Mouse (Mus musculus) gastrocnemius, postnatal 10 days (tissue): ENCODE measurements around the gene Prdm2. TPM values are rescaled to one million over a fixed set of nuclear protein-coding genes. Genes with fewer than 3 reads are reported as not detected.
A peak's percentile ranks its signal among the peaks of the same experiment; 100 is the strongest.

Experiments used
- DNase-seq: peaks from one replicate; pipeline ENCODE4 v3.0.0; 2021; ENCODE audit warnings: mixed read lengths
- microRNA-seq, 2 experiments: library from miRNA; unstranded; fragments of <30 nt; microRNA quantifications; one replicate each; pipeline ENCODE4 v1.2.0; 2021
- total RNA-seq, 2 experiments: library from RNA; stranded (reverse); gene quantifications; 2 replicates each; pipeline ENCODE4 v1.2.3; 2021

Gene Prdm2
- total RNA-seq, 2 experiments from 2014 or later = 20.4 to 25.9 TPM

DNA sequence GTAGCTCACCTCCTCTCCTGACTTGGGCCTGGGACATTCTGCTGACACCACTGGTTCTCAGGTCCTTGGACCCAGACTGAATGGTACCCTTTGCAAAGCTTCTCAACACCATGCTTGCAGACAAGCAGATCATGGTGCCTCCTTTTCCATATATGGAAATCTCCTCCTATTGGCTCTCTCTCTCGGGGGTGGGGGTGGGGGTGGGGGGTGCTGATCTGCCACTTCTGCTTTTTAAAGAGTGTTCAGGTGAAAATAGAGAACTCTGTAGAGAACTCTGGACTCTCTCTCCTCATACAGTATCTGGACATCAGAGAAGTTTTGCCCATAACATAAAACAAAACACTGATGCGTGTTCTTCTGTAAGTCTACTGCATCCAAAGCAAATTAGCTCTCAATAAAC, 106.2 kb downstream of the Prdm2 start:
- DNase-seq = no peak

DNA sequence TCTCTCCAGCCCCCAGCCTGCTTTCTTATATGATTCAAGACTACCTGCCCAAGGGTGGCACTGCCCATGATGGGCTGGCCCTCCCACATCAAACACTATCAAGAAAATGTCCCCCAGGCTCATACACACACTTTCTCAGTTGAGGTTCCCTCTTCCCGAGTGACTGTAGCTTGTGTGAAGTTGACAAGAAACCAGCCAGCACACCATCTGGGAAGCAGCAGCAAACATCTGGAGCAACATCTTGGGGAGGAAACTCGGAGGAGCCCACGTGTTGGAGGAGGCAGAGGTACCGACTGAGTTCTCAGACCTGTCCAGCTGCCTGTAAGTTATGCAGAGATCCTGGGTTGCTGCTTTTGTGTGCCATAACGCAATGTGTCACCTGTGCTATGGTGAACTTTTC, 108.1 kb downstream of the Prdm2 start:
- no peak for DNase-seq

DNA sequence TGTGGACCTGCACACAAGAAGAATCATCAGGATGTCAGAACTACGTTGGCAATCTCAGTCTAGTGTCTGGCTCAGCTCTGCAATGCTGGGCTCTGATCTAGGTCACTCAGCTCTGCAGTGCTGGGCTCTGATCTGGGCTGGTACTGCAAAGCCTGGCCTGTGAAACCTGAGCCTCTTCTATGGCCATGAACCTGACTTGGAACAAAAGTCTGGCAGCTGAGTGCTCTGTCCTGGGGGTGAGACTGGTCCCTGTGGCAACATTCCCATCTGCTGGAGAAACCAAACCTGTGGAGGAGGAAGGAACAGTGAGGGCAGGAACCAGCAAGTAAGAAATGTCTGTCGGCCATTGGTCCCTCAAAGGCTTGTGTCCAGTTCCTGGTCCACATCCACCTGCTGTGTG, 109.0 kb downstream of the Prdm2 start:
- DNase-seq = no peak

DNA sequence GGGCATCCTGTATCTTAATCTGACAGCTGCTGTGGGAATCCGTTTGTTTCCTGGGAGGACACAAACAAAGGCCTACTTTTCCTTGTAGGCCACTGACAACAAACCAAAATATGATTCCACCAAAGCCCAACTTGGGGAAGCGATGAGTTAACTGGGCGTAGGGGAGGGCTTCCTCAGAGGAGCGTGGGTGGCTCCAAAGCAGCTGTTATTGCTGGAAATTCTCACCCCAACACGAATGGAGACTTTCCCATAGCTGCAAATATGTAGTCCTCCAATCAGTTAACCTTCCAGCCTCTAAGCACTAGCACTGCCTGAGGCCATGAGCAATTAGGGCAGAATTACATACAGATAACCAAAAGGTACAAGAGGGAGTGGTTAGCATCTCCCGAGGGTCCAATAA, 112.6 kb downstream of the Prdm2 start:
- no peak for DNase-seq

DNA sequence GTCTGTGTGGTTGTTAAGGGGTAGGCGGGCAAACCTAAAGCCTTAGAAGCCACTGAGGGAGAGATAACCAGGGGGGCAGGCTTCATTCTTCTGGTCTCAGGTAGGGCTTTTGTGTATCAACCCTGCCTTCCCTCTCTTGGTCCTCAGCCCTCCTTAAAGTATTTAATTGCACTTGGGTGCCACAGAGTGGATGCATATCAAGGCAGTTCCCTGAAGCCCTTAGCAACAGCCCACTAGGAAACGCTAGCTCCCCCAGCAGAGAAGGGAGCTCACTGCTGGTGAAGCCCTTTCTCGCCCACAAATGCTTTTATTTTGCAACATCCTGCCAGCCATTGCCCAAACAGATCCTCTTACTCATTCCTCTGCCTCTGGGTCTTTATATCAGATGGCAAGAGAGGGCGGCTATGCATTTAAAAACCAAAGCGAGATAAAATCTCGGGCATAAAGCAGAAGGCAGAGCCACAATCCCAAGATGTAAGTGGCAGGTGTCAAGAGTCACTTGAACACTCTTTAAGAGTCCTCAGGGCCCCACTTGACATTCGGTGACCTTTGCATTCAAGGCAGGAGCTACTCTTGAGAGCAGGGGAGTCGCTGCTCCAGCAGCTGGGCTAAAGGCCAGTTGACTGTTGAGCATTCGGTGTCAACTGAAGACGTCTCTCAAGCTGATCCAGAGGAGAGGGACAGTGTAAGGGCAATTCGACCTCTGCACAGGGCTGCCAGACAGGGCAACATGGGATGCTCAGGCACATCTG, 113.3 kb downstream of the Prdm2 start:
- no peak for DNase-seq

DNA sequence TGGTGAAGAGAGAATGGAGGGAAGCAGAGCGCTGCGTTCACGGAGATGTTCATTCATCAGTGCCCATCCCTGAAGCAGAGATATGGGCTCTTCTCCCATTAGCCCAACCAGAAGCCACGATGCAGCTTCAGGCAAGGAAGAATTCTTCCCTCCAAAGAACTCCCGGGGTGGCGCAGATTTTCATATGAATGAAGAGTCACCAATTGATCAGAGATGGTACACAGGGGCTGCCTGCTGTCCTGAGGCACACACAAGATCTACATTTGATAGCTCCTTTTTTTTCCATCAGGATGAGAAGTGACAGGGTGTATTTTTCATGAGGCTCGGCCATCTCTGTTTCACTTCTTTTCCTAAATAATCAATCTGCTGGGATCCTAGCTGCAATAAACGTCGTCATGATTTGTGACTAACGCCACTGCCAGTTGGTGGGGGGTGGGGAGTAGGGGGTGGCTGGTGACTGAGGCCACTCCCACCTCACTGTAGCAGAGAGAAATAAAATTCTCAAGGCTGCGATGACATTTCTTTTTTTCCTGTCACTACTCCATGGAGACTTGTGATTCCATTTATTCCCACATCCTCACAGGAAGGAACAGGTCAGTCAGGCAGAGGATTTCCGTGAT, 120.6 kb downstream of the Prdm2 start:
- no peak for DNase-seq

DNA sequence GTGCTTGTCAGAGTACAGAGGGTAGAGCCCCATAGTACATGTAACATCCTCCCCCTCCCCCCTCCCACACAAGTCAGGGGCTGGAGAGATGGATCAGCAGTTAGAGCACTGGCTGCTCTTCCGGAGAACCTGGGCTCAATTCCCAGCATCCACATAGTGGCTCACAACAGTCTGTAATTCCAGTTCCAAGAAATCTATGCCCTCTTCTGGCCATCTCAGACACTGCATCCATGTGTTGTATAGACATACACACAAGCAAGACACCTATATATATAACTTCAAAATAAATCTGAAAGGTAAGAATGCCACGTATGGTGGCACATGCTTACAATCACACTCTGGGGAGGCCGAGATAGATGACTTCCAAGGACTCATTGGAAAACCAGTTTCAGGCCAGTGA, 122.2 kb downstream of the Prdm2 start:
- no peak for DNase-seq

DNA sequence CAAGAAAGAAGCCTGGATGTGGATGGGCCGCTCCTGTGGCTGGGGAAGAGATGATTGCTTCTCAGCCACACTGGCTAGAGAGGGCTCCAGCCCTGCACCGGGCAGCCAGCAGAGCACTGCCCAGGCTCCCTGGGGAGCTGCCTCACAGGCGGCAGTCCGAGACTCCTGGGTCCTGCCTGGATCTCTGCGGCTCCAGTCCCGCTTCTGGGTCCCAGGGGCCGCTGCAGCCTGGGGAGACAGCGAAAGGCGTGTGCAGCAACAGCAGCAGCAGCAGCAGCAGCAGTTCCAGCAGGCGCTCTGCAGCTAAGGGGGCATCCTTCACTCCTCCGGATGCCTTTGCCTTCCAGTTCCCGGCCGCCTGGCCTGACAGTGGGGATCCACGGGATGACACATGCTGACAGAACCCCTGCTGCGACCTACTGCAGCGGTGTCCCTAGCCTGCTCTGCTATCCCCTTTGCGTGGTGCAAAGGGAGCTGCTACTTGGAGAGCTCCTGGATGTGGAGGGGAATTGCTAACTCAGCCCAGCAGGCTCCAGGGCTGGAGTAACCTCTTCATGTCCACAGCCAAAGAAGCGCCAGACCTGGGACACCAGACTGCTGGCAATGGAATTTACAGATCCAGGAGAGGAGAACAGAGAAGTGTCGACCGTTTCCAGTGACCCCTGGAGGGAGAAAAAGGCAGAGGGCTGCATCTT, 138.6 kb downstream of the Prdm2 start:
- DNase-seq = peak; percentile 22

DNA sequence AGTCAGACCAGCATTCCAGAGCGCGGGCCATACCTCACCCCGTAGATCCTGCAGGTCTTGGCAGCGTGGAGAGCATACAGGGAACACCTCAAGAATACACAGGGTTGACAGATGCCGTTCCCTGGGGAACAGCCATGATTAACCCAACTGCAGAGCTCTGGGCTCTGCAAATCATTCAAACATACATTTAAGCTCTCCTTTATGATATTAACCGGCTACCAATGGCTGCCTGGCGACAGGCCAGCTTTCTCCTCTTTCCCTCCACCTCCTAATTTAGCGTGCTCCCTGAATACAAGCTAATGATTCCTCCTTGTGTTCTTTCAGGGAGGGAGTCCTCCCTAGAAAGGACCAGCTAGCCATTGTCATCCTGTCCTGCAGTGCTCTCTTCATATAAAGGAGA, 141.0 kb downstream of the Prdm2 start:
- no peak for DNase-seq

DNA sequence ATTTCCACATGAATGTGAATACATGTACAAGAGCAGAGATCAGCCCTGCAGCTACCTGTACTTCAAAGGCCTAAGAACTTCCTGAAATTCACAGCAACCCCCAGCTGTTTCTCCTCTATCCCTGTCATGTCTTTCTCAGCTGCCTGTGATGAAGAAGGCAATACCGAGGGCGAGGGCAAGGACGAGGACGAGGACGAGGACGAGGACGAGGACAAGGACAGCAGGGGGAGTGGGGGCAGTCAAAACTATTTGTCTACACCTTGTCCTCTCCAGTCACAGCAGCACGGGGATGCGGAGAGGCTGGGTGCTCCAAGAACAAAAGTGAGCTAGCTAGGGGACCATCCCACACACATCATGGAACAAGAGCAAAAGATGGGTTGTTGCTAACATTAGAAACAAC, 145.8 kb downstream of the Prdm2 start:
- DNase-seq = no peak

DNA sequence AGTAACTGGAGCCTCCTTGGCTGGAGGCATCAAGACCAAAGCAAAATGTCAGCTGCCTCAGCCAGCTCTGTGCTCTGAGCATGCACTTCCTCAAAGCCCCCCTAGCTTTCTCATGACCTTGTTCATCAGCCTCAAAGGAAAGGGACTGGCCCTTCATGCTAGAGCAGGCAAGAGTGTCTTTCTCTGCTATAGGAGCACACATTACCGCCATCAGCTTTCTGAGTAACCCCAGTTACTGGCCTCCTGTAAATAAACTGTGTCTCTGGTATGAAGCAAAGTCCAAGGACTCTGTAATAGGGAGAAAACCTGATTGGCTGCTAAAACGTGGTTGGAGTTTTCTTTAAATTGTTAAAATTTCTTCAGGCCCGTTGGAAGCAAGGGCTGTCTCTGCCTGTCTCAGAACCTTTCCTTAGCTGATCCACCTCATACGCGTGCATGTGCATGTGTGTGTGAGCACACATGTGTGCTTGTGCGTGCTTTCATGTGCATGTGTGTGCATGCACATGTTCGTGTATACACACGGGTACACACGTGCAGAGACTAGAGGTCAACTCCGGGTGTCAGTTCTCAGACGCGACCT, 153.9 kb downstream of the Prdm2 start:
- no peak for DNase-seq

Small RNA genes within 50 kb of the gene (microRNA-seq; reads per million reads assigned to microRNA genes)
- 2.9 to 3.5 reads per million in 2 experiments for gene Mir7021

Other genes with a start within 250 kb of the Prdm2 start
- 10 to 100 TPM; 23.1 to 28.3 TPM for gene Pdpn, start 86.6 kb upstream of the Prdm2 start, total RNA-seq
- gene Lrrc38, start 136.8 kb upstream of the Prdm2 start, total RNA-seq = 10 to 100 TPM; 18.6 to 24.2 TPM
- gene Pramel1, start 181.4 kb upstream of the Prdm2 start, total RNA-seq = under 1 TPM; 0.19 to 0.25 TPM
- 1 to 10 TPM; 7.3 TPM for gene Pramef8, start 199.4 kb upstream of the Prdm2 start, total RNA-seq
- not detected for gene Oog4, start 237.3 kb upstream of the Prdm2 start, total RNA-seq